In the genomic region with DNA sequence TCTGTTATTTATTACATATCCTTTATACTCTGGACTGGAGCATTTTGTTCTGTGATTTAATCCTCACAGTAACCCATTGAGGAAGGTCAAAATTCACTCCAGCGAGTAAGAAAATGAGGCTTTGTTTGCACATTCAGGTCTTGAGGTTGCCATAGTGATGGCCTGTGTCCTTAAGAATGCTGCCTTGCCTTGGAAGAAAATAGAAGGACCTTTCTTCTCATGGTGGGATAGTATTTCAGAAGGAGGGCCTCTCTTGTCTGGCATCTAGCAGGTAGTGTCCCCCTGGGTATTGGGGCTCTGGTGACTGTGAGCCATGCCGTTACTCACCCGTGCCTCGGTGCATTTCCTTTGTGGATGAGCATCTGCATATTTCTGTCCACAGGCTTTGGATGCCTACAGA, we compare ENCODE assay signal across 15 mouse cellular contexts. TPM values are rescaled to one million over a fixed set of nuclear protein-coding genes. Genes with fewer than 3 reads are reported as not detected.
DNase-seq lines count a peak whose midpoint lies in the region; ATAC-seq and TF ChIP-seq lines count a peak whose summit lies in the region.
"Had no signal": no experiment of that assay in that cellular context is flagged by ENCODE, and none has a peak within 500 bp of the region (broad histone marks: within the 10 kb centered on the region; RNA-seq: fewer than 3 reads in every experiment).

No protein-coding gene starts in this region.

- no peaks in the 10 kb centered on the region for H3K9me3 ChIP-seq in hindbrain, embryonic 12.5 days (replicated peaks)
- no peaks in the 10 kb centered on the region for H3K9me3 ChIP-seq in hindbrain, embryonic 16.5 days (ENCODE audit: control insufficient read depth, low read length)
- no peaks in the 10 kb centered on the region for H3K9me3 ChIP-seq in lung, embryonic 16.5 days (ENCODE audit: control insufficient read depth, low read length)
- no peaks in the 10 kb centered on the region for H3K9me3 ChIP-seq in embryonic facial prominence, embryonic 11.5 days (replicated peaks; ENCODE audit: control insufficient read depth, low read length)
- H3K9me3 ChIP-seq: heart, embryonic 10.5 days; limb, embryonic 12.5 days; megakaryocyte, embryonic 14.5 days had no signal

- peaks cover 62% of the 10 kb centered on the region for H3K36me3 ChIP-seq in hindbrain, embryonic 12.5 days
- peaks cover 39% of the 10 kb centered on the region for H3K36me3 ChIP-seq in hindbrain, embryonic 16.5 days (ENCODE audit: control insufficient read depth, insufficient read depth, low read length)
- peaks cover 28% of the 10 kb centered on the region for H3K36me3 ChIP-seq in lung, embryonic 16.5 days (ENCODE audit: control insufficient read depth, insufficient read depth, low read length)
- H3K36me3 ChIP-seq in embryonic facial prominence, embryonic 11.5 days (replicated peaks; ENCODE audit: control insufficient read depth, insufficient read depth, low read depth, low read length): peaks cover 13% of the 10 kb centered on the region

- H3K9ac ChIP-seq in hindbrain, embryonic 12.5 days: no peak overlapping the region
- H3K9ac ChIP-seq in hindbrain, embryonic 16.5 days (ENCODE audit: low read depth, low read length): no peak overlapping the region
- H3K9ac ChIP-seq in lung, embryonic 16.5 days (ENCODE audit: low read length): no peak overlapping the region
- no peak overlapping the region for H3K9ac ChIP-seq in embryonic facial prominence, embryonic 11.5 days (replicated peaks; ENCODE audit: low read length)
- H3K9ac ChIP-seq: limb, embryonic 12.5 days; liver, embryonic 14.5 days had no signal

- no peak for TF ChIP-seq POLR2A in brain, embryonic 14.5 days (IDR thresholded peaks at IDR 0.05; ENCODE audit: borderline replicate concordance, extremely low read depth, insufficient read depth, insufficient read length, poor library complexity, severe bottlenecking)

- peak overlapping the region; percentile 50 for H3K27ac ChIP-seq in hindbrain, embryonic 12.5 days
- no peak overlapping the region for H3K27ac ChIP-seq in hindbrain, embryonic 16.5 days (ENCODE audit: low read depth, low read length)
- H3K27ac ChIP-seq in lung, embryonic 16.5 days (ENCODE audit: low read length): no peak overlapping the region
- H3K27ac ChIP-seq in embryonic facial prominence, embryonic 11.5 days (replicated peaks; ENCODE audit: low read depth, low read length): 0 out of 2 replicates have a peak overlapping the region, but pooled peaks have one; percentile 9
- H3K27ac ChIP-seq: heart, embryonic 10.5 days; liver, embryonic 14.5 days had no signal

- no peak overlapping the region for H3K4me2 ChIP-seq in hindbrain, embryonic 12.5 days (replicated peaks)
- no peak overlapping the region for H3K4me2 ChIP-seq in hindbrain, embryonic 16.5 days (ENCODE audit: low read length)
- no peak overlapping the region for H3K4me2 ChIP-seq in lung, embryonic 16.5 days (ENCODE audit: low read depth, low read length)
- no peak overlapping the region for H3K4me2 ChIP-seq in embryonic facial prominence, embryonic 11.5 days (ENCODE audit: low read depth, low read length)
- H3K4me2 ChIP-seq: limb, embryonic 12.5 days had no signal

- 24% methylated on average over 4 of the region's 4 CpGs for WGBS in hindbrain, embryonic 12.5 days
- 20% methylated on average over 4 of the region's 4 CpGs for WGBS in hindbrain, embryonic 16.5 days
- WGBS in lung, embryonic 16.5 days: 56% methylated on average over 4 of the region's 4 CpGs
- WGBS in embryonic facial prominence, embryonic 11.5 days: 38% methylated on average over 4 of the region's 4 CpGs

- no peaks in the 10 kb centered on the region for H3K27me3 ChIP-seq in hindbrain, embryonic 12.5 days
- H3K27me3 ChIP-seq in hindbrain, embryonic 16.5 days (replicated peaks; ENCODE audit: control insufficient read depth, insufficient read depth, low read length): no peaks in the 10 kb centered on the region
- no peaks in the 10 kb centered on the region for H3K27me3 ChIP-seq in lung, embryonic 16.5 days (ENCODE audit: control insufficient read depth, insufficient read depth, low read depth, low read length)
- no peaks in the 10 kb centered on the region for H3K27me3 ChIP-seq in embryonic facial prominence, embryonic 11.5 days (ENCODE audit: control insufficient read depth, insufficient read depth, low read length)
- H3K27me3 ChIP-seq: limb, embryonic 12.5 days; megakaryocyte, embryonic 14.5 days had no signal

- no peak overlapping the region for H3K4me3 ChIP-seq in hindbrain, embryonic 12.5 days
- H3K4me3 ChIP-seq in hindbrain, embryonic 16.5 days (ENCODE audit: low read length): no peak overlapping the region
- H3K4me3 ChIP-seq in lung, embryonic 16.5 days (ENCODE audit: low read length): no peak overlapping the region
- H3K4me3 ChIP-seq in embryonic facial prominence, embryonic 11.5 days (ENCODE audit: low read depth, low read length): no peak overlapping the region
- H3K4me3 ChIP-seq: heart, embryonic 10.5 days; limb, embryonic 12.5 days; megakaryocyte, embryonic 14.5 days had no signal

- peak; percentile 52; the same call in 1 of the 2 replicates for ATAC-seq in hindbrain, embryonic 12.5 days (ENCODE audit: low FRiP score)
- no peak for ATAC-seq in hindbrain, embryonic 16.5 days
- ATAC-seq in lung, embryonic 16.5 days (ENCODE audit: low read depth): peak; percentile 51
- ATAC-seq in embryonic facial prominence, embryonic 11.5 days (replicated peaks; ENCODE audit: insufficient number of reproducible peaks, low FRiP score, low TSS enrichment, low read depth): peak; percentile 73
- no peak for ATAC-seq in granulocyte monocyte progenitor cell, adult 5-6 weeks (replicated peaks; ENCODE audit: poor library complexity, severe bottlenecking)
- ATAC-seq: intestine, embryonic 16.5 days had no signal

- no peak for DNase-seq in lung, adult 18-20 months
- peak; percentile 26 for DNase-seq in brain, embryonic 14.5 days (ENCODE audit: low read depth)
- peak; percentile 57 for DNase-seq in embryonic facial prominence, embryonic 11.5 days (ENCODE audit: low spot score)
- DNase-seq: cerebellum, adult 11-12 months; heart, postnatal 4 days had no signal

- 0 out of 2 replicates have a peak, but pooled peaks cover 3% of the 10 kb centered on the region for H3K4me1 ChIP-seq in hindbrain, embryonic 12.5 days
- no peaks in the 10 kb centered on the region for H3K4me1 ChIP-seq in hindbrain, embryonic 16.5 days (ENCODE audit: control insufficient read depth, insufficient read depth, low read depth, low read length)
- H3K4me1 ChIP-seq in lung, embryonic 16.5 days (replicated peaks; ENCODE audit: control insufficient read depth, insufficient read depth, low read length): no peaks in the 10 kb centered on the region
- no peaks in the 10 kb centered on the region for H3K4me1 ChIP-seq in embryonic facial prominence, embryonic 11.5 days (ENCODE audit: control insufficient read depth, insufficient read depth, low read length)
- H3K4me1 ChIP-seq: heart, embryonic 10.5 days; limb, embryonic 12.5 days; megakaryocyte, embryonic 14.5 days had no signal

- no peak for TF ChIP-seq CTCF in brain, embryonic 14.5 days (IDR thresholded peaks at IDR 0.05; ENCODE audit: borderline replicate concordance, extremely low read depth, insufficient read depth, insufficient read length)

RNA-seq across cellular contexts. Expression of gene Nol10, which starts 12.4 kb away (rescaled TPM):
- polyA plus RNA-seq in hindbrain, embryonic 12.5 days (2016; fragmentation: Nextera tagmentation; extraction: Ambion mirVana): 28.1 and 30.0 TPM in 2 replicates
- 20.1 and 20.8 TPM in 2 replicates for polyA plus RNA-seq in hindbrain, embryonic 16.5 days (2015; fragmentation: Nextera tagmentation; extraction: Ambion mirVana)
- polyA plus RNA-seq in lung, embryonic 16.5 days (2015; fragmentation: Nextera tagmentation; extraction: Ambion mirVana): 20.8 TPM in 2 replicates
- 15.0 and 16.3 TPM in 2 replicates for polyA plus RNA-seq in brain, embryonic 14.5 days (2012; rRNA removed)
- 32.3 and 37.5 TPM in 2 replicates for polyA plus RNA-seq in embryonic facial prominence, embryonic 11.5 days (2014; fragmentation: Nextera tagmentation; extraction: Ambion mirVana)
- total RNA-seq in granulocyte monocyte progenitor cell, adult 5-6 weeks (2014; fragmentation: Nextera tagmentation): 22.2 and 30.4 TPM in 2 replicates
- 12.7 and 14.9 TPM in 2 replicates for total RNA-seq in granulocyte monocyte progenitor cell, adult 5-6 weeks (2017)

RNA-seq across cellular contexts. Expression of gene Atp6v1c2, which starts 31.5 kb away (rescaled TPM):
- 0.60 and 0.85 TPM in 2 replicates for polyA plus RNA-seq in hindbrain, embryonic 12.5 days (2016; fragmentation: Nextera tagmentation; extraction: Ambion mirVana)
- 0.65 and 0.76 TPM in 2 replicates for polyA plus RNA-seq in hindbrain, embryonic 16.5 days (2015; fragmentation: Nextera tagmentation; extraction: Ambion mirVana)
- polyA plus RNA-seq in lung, embryonic 16.5 days (2015; fragmentation: Nextera tagmentation; extraction: Ambion mirVana): 6.1 and 8.0 TPM in 2 replicates
- polyA plus RNA-seq in brain, embryonic 14.5 days (2012; rRNA removed): 0.21 and 0.30 TPM in 2 replicates
- polyA plus RNA-seq in embryonic facial prominence, embryonic 11.5 days (2014; fragmentation: Nextera tagmentation; extraction: Ambion mirVana): 0.17 and 0.49 TPM in 2 replicates
- total RNA-seq in granulocyte monocyte progenitor cell, adult 5-6 weeks (2014; fragmentation: Nextera tagmentation): not detected in 2 replicates
- total RNA-seq in granulocyte monocyte progenitor cell, adult 5-6 weeks (2017): not detected in 2 replicates
- total RNA-seq: gastrocnemius, adult 8-10 months; heart, postnatal 4 days had no signal

Comparison
In these comparisons a context has a peak if more than half of its experiments do, and no peak if none do; other contexts are left out.
1. ATAC-seq: peak in hindbrain, embryonic 12.5 days (single experiment), lung, embryonic 16.5 days (single experiment) and embryonic facial prominence, embryonic 11.5 days (single experiment); none in hindbrain, embryonic 16.5 days (single experiment) and granulocyte monocyte progenitor cell, adult 5-6 weeks (single experiment).
2. H3K27ac ChIP-seq: peak in hindbrain, embryonic 12.5 days (single experiment) and embryonic facial prominence, embryonic 11.5 days (single experiment); none in hindbrain, embryonic 16.5 days (single experiment) and lung, embryonic 16.5 days (single experiment).
3. DNase-seq: peak in brain, embryonic 14.5 days (single experiment) and embryonic facial prominence, embryonic 11.5 days (single experiment); none in lung, adult 18-20 months (0 of 2).